In genomic region chr15:91165021-91165420, GRCm38 (mm10) we compare ENCODE assay signal across 7 mouse cellular contexts. TPM values are rescaled to one million over a fixed set of nuclear protein-coding genes. Genes with fewer than 3 reads are reported as not detected.
DNase-seq lines count a peak whose midpoint lies in the region; ATAC-seq and TF ChIP-seq lines count a peak whose summit lies in the region.

No protein-coding gene starts in this region.

- peaks cover 8% of the 10 kb centered on the region for H3K27me3 ChIP-seq in Patski
- no peaks in the 10 kb centered on the region for H3K27me3 ChIP-seq in embryonic facial prominence, embryonic 14.5 days (replicated peaks; ENCODE audit: control insufficient read depth, insufficient read depth, low read length)
- no peaks in the 10 kb centered on the region for H3K27me3 ChIP-seq in kidney, postnatal 0 days (ENCODE audit: insufficient read depth, low read length)
- H3K27me3 ChIP-seq in liver, embryonic 16.5 days (ENCODE audit: control insufficient read depth, insufficient read depth, low read depth, low read length) = no peaks in the 10 kb centered on the region

- H3K9me3 ChIP-seq in embryonic facial prominence, embryonic 14.5 days (ENCODE audit: control insufficient read depth, low read length) = no peaks in the 10 kb centered on the region
- H3K9me3 ChIP-seq in kidney, postnatal 0 days (replicated peaks; ENCODE audit: low read length) = no peaks in the 10 kb centered on the region
- no peaks in the 10 kb centered on the region for H3K9me3 ChIP-seq in liver, embryonic 16.5 days (replicated peaks; ENCODE audit: control insufficient read depth, low read length)

- H3K9ac ChIP-seq in embryonic facial prominence, embryonic 14.5 days (ENCODE audit: low read depth, low read length) = no peak overlapping the region
- no peak overlapping the region for H3K9ac ChIP-seq in kidney, postnatal 0 days (ENCODE audit: low read depth, low read length)
- H3K9ac ChIP-seq in liver, embryonic 16.5 days (ENCODE audit: low read depth, low read length) = no peak overlapping the region

- H3K4me3 ChIP-seq in embryonic facial prominence, embryonic 14.5 days (ENCODE audit: low read depth, low read length) = no peak overlapping the region
- H3K4me3 ChIP-seq in kidney, postnatal 0 days (replicated peaks; ENCODE audit: low read depth, low read length) = no peak overlapping the region
- H3K4me3 ChIP-seq in liver, embryonic 16.5 days (ENCODE audit: low read depth, low read length) = no peak overlapping the region

- peak; percentile 68 for TF ChIP-seq CTCF in Patski (IDR thresholded peaks at IDR 0.05)
- TF ChIP-seq CTCF in kidney, postnatal 0 days (IDR thresholded peaks at IDR 0.05; ENCODE audit: low read depth) = peak; percentile 66

- CTCF ChIA-PET in Patski (lab: Charles Lee) = interaction anchor here (0.6 to 1.8 kb wide), 13 partner anchors 16 to 173 kb away, joined by 3 to 7 read pairs (median 3); partner anchors contain the start of gene Abcd2

- DNase-seq in Patski (ENCODE audit: low read depth, low spot score) = no peak
- DNase-seq in adrenal gland, postnatal 25 days = peak; percentile 10
- DNase-seq in embryonic facial prominence, embryonic 14.5 days (ENCODE audit: low spot score) = peak; percentile 60
- DNase-seq in kidney, postnatal 0 days (ENCODE audit: low spot score) = peak; percentile 67
- DNase-seq in retina, postnatal 7 days (ENCODE audit: low read depth, low spot score) = peak; percentile 42
- no peak for DNase-seq in thymus, postnatal 25 days

- no peaks in the 10 kb centered on the region for H3K36me3 ChIP-seq in embryonic facial prominence, embryonic 14.5 days (ENCODE audit: control insufficient read depth, insufficient read depth, low read length)
- no peaks in the 10 kb centered on the region for H3K36me3 ChIP-seq in kidney, postnatal 0 days (ENCODE audit: insufficient read depth, low read length)
- no peaks in the 10 kb centered on the region for H3K36me3 ChIP-seq in liver, embryonic 16.5 days (ENCODE audit: control insufficient read depth, insufficient read depth)

- no peaks in the 10 kb centered on the region for H3K4me1 ChIP-seq in embryonic facial prominence, embryonic 14.5 days (ENCODE audit: control insufficient read depth, insufficient read depth, low read length)
- no peaks in the 10 kb centered on the region for H3K4me1 ChIP-seq in kidney, postnatal 0 days (replicated peaks; ENCODE audit: insufficient read depth, low read length)
- H3K4me1 ChIP-seq in liver, embryonic 16.5 days (ENCODE audit: control insufficient read depth, low read depth, low read length) = no peaks in the 10 kb centered on the region

- in situ Hi-C loops in Patski (cut with MboI; ENCODE audit: low pct_unique_long_range_greater_than_20kb) = loop anchor here (5.0 kb wide), 1 partner anchor 132 kb away; no protein-coding TSS in a partner anchor

- WGBS in embryonic facial prominence, embryonic 14.5 days = 5% methylated on average over 5 of the region's 5 CpGs
- WGBS in kidney, postnatal 0 days = 15% methylated on average over 5 of the region's 5 CpGs
- WGBS in liver, embryonic 16.5 days (ENCODE audit: insufficient replicate concordance) = 6% methylated on average over 5 of the region's 5 CpGs

- no peak overlapping the region for H3K4me2 ChIP-seq in embryonic facial prominence, embryonic 14.5 days (ENCODE audit: low read depth, low read length)
- no peak overlapping the region for H3K4me2 ChIP-seq in kidney, postnatal 0 days (ENCODE audit: low read length)
- H3K4me2 ChIP-seq in liver, embryonic 16.5 days (ENCODE audit: low read depth, low read length) = no peak overlapping the region

- POLR2A ChIA-PET in Patski (lab: Charles Lee) = no interaction called here

- H3K27ac ChIP-seq in embryonic facial prominence, embryonic 14.5 days (replicated peaks; ENCODE audit: low read depth, low read length) = no peak overlapping the region
- H3K27ac ChIP-seq in kidney, postnatal 0 days = no peak overlapping the region
- H3K27ac ChIP-seq in liver, embryonic 16.5 days (ENCODE audit: low read length) = no peak overlapping the region

- ATAC-seq in Patski = peak; percentile 79
- ATAC-seq in embryonic facial prominence, embryonic 14.5 days (ENCODE audit: low read depth) = peak; percentile 41; the same call in 1 of the 2 replicates
- ATAC-seq in kidney, postnatal 0 days (replicated peaks; ENCODE audit: low FRiP score, low read depth) = no peak
- ATAC-seq in liver, embryonic 16.5 days (ENCODE audit: low read depth) = peak; percentile 57

RNA-seq across cellular contexts. Expression of gene Abcd2, which starts 26.6 kb away (rescaled TPM):
- 0.21 TPM for polyA plus RNA-seq in Patski (2021)
- 8.7 and 10.5 TPM in 2 replicates for total RNA-seq in adrenal gland, postnatal 25 days (2021)
- polyA plus RNA-seq in embryonic facial prominence, embryonic 14.5 days (2014; fragmentation: Nextera tagmentation; extraction: Ambion mirVana) = 4.3 and 4.8 TPM in 2 replicates
- 2.1 and 2.5 TPM in 2 replicates for polyA plus RNA-seq in kidney, postnatal 0 days (2015; fragmentation: Nextera tagmentation; extraction: Ambion mirVana)
- 9.8 and 10.7 TPM in 2 replicates for polyA plus RNA-seq in liver, embryonic 16.5 days (2015; fragmentation: Nextera tagmentation; extraction: Ambion mirVana)

RNA-seq across cellular contexts. Expression of gene CN725425, which starts 34.3 kb away (rescaled TPM):
- polyA plus RNA-seq in Patski (2021) = not detected
- total RNA-seq in adrenal gland, postnatal 25 days (2021) = not detected in 2 replicates
- polyA plus RNA-seq in embryonic facial prominence, embryonic 14.5 days (2014; fragmentation: Nextera tagmentation; extraction: Ambion mirVana) = not detected in 2 replicates
- not detected in 2 replicates for polyA plus RNA-seq in kidney, postnatal 0 days (2015; fragmentation: Nextera tagmentation; extraction: Ambion mirVana)
- 0.15 and 0.22 TPM in 2 replicates for polyA plus RNA-seq in liver, embryonic 16.5 days (2015; fragmentation: Nextera tagmentation; extraction: Ambion mirVana)

Comparison
In these comparisons a context has a peak if more than half of its experiments do, and no peak if none do; other contexts are left out.
1. DNase-seq: peak in adrenal gland, postnatal 25 days (single experiment), embryonic facial prominence, embryonic 14.5 days (single experiment), kidney, postnatal 0 days (single experiment) and retina, postnatal 7 days (single experiment); none in Patski (single experiment) and thymus, postnatal 25 days (single experiment).